Mouse (Mus musculus) midbrain, embryonic 14.5 days (tissue): ENCODE measurements around the gene Megf8. TPM values are rescaled to one million over a fixed set of nuclear protein-coding genes. Genes with fewer than 3 reads are reported as not detected.

Source experiments
- ATAC-seq: fragments of 200-750 bp; cut with Nextera tagmentation; 2 replicates; pipeline ENCODE4 v1.8.0; 2017; ENCODE audit warnings: moderate number of reproducible peaks, moderate library complexity; ENCODE audit not compliant: low FRiP score, low TSS enrichment
- DNase-seq: peaks from one replicate; pipeline ENCODE4 v3.0.0-alpha.2; 2015
- H3K27ac ChIP-seq: fragments of 300-500 bp; sonication (generic); replicated peaks from 2 replicates; pipeline ENCODE4 v1.5.1; 2014; ENCODE audit warnings: mild to moderate bottlenecking, low read depth, low read length, moderate library complexity
- H3K27me3 ChIP-seq: fragments of 300-500 bp; sonication (generic); 2 replicates; pipeline ENCODE4 v1.6.1; 2014; ENCODE audit warnings: low read length, control low read depth, mixed read lengths; ENCODE audit not compliant: control insufficient read depth, insufficient read depth
- H3K36me3 ChIP-seq: fragments of 300-500 bp; sonication (generic); 2 replicates; pipeline ENCODE4 v1.6.1; 2014; ENCODE audit warnings: low read length, control low read depth; ENCODE audit not compliant: control insufficient read depth, insufficient read depth
- H3K4me1 ChIP-seq: fragments of 300-500 bp; sonication (generic); 2 replicates; pipeline ENCODE4 v1.6.1; 2014; ENCODE audit warnings: mild to moderate bottlenecking, antibody characterized with exemption, low read length, control low read depth; ENCODE audit not compliant: control insufficient read depth, insufficient read depth
- H3K4me2 ChIP-seq: fragments of 300-500 bp; sonication (generic); 2 replicates; pipeline ENCODE4 v1.6.1; 2014; ENCODE audit warnings: mild to moderate bottlenecking, low read length, moderate library complexity
- H3K4me3 ChIP-seq: fragments of 300-500 bp; sonication (generic); replicated peaks from 2 replicates; pipeline ENCODE4 v1.5.1; 2014; ENCODE audit warnings: low read depth, low read length
- H3K9ac ChIP-seq: fragments of 300-500 bp; sonication (generic); replicated peaks from 2 replicates; pipeline ENCODE4 v1.6.1; 2014; ENCODE audit warnings: mild to moderate bottlenecking, low read length, moderate library complexity
- H3K9me3 ChIP-seq: fragments of 300-500 bp; sonication (generic); 2 replicates; pipeline ENCODE4 v1.6.1; 2016; ENCODE audit warnings: low read length, control low read depth, mixed read lengths; ENCODE audit not compliant: control insufficient read depth
- WGBS: fragments of 180-500 bp; shearing (Covaris S2); extraction: QIAGEN DNeasy Blood & Tissue Kit; methylation state at CpG from one replicate; pipeline ENCODE4 v1.1.7; 2014; 5-methylcytosine and 5-hydroxymethylcytosine counted together
- polyA plus RNA-seq: library from polyadenylated mRNA; unstranded; fragments of >200 nt; fragmentation: Nextera tagmentation; extraction: Ambion mirVana; gene quantifications from 2 replicates; pipeline ENCODE4 v1.2.1, GENCODE M21; 2014

Gene Megf8
- polyA plus RNA-seq, 1 experiment from 2014 or later: 21.6 TPM

GRCm38 (mm10) chr7:25284171-25284570, 32.8 kb upstream of the Megf8 start:
- Histone ChIP-seq H3K4me3 (peak overlapping the region; percentile 77), H3K9me3 (no peaks in the 10 kb centered on the region), H3K4me2 (peak overlapping the region; percentile 83), H3K9ac (peak overlapping the region; percentile 78), H3K27me3 (no peaks in the 10 kb centered on the region), H3K27ac (peak overlapping the region; percentile 99), H3K4me1 (peaks cover 46% of the 10 kb centered on the region), H3K36me3 (peaks cover 46% of the 10 kb centered on the region)
- WGBS: 80% methylated on average over 2 of the region's 2 CpGs
- DNase-seq (no peak), ATAC-seq (no peak)

- Histone ChIP-seq H3K4me3 (peak overlapping the region; percentile 5; the same call in 1 of the 2 replicates), H3K36me3 (peaks cover 52% of the 10 kb centered on the region)
Measured at GRCm38 (mm10) chr7:25284766-25285165, 32.2 kb upstream of the Megf8 start.

GRCm38 (mm10) chr7:25285511-25286238, 31.3 kb upstream of the Megf8 start:
- WGBS: 89% methylated on average over 20 of the region's 20 CpGs
- Histone ChIP-seq H3K36me3 (peaks cover 61% of the 10 kb centered on the region), H3K4me2 (no peak overlapping the region), H3K4me3 (no peak overlapping the region), H3K9ac (no peak overlapping the region), H3K4me1 (peaks cover 32% of the 10 kb centered on the region), H3K9me3 (no peaks in the 10 kb centered on the region), H3K27ac (0 out of 2 replicates have a peak overlapping the region, but pooled peaks have one; percentile 15), H3K27me3 (no peaks in the 10 kb centered on the region)
- ATAC-seq (no peak), DNase-seq (no peak)

More at GRCm38 (mm10) chr7:25284766-25285165, 32.2 kb upstream of the Megf8 start:
- 69% methylated on average over 5 of the region's 5 CpGs for WGBS
- DNase-seq (peak; percentile 25), ATAC-seq (no peak)
- H3K4me2 ChIP-seq: peak overlapping the region; percentile 83
- peak overlapping the region; percentile 78; the same call in 1 of the 2 replicates for H3K9ac ChIP-seq
- H3K27me3 ChIP-seq: no peaks in the 10 kb centered on the region
- H3K27ac ChIP-seq: peak overlapping the region; percentile 15; the same call in 1 of the 2 replicates
- no peaks in the 10 kb centered on the region for H3K9me3 ChIP-seq
- peaks cover 41% of the 10 kb centered on the region for H3K4me1 ChIP-seq

- H3K4me2 ChIP-seq: no peak overlapping the region
- peaks cover 22% of the 10 kb centered on the region for H3K4me1 ChIP-seq
- H3K9me3 ChIP-seq: no peaks in the 10 kb centered on the region
- no peaks in the 10 kb centered on the region for H3K27me3 ChIP-seq
- H3K27ac ChIP-seq: no peak overlapping the region
- H3K9ac ChIP-seq: no peak overlapping the region
- no peak for DNase-seq
- ATAC-seq: no peak
- H3K36me3 ChIP-seq: peaks cover 74% of the 10 kb centered on the region
- no peak overlapping the region for H3K4me3 ChIP-seq
- 86% methylated on average over 8 of the region's 8 CpGs for WGBS
Measured at GRCm38 (mm10) chr7:25286989-25287388, 30.0 kb upstream of the Megf8 start.

DNA sequence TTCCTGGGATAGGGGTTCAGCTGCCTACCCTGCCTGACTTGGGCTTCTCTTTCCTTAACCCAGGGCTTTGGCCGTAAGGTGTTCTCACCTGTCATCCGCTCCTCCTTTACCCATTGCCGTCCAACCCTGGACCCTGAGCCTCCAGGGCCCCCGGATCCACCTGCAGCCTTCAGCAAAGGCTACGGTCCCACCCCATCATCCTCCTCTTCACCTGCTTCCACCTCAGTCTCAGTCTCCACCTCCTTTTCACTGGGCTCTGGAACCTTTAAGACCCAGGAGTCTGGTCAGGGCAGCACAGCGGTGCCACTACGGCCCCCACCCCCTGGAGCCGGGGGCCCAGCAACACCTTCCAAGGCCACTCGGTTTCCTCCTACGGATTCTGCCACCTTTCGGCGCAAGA, 29.0 kb upstream of the Megf8 start:
- DNase-seq (no peak), ATAC-seq (no peak)
- Histone ChIP-seq H3K4me1 (peaks cover 22% of the 10 kb centered on the region), H3K4me3 (no peak overlapping the region), H3K9ac (no peak overlapping the region), H3K4me2 (no peak overlapping the region), H3K9me3 (no peaks in the 10 kb centered on the region), H3K36me3 (peaks cover 84% of the 10 kb centered on the region), H3K27ac (no peak overlapping the region), H3K27me3 (no peaks in the 10 kb centered on the region)
- 95% methylated on average over 12 of the region's 12 CpGs for WGBS

DNA sequence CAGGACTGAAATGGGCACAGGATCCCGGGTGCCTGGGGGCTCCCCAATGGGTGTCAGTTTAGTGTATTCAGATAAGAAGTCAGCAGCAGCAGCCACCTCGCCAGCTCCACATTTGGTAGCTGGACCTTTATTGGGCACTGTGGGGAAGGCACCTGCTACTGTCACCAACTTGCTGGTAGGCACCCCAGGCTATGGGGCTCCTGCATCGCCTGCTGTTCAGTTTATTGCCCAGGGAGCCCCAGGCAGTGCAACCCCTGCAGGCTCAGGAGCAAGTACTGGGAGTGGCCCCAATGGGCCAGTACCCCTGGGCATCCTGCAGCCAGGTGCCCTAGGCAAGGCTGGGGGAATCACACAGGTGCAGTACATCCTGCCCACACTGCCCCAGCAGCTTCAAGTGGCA, 28.2 kb upstream of the Megf8 start:
- Histone ChIP-seq H3K4me3 (no peak overlapping the region), H3K27me3 (no peaks in the 10 kb centered on the region), H3K9ac (no peak overlapping the region; the same call in 1 of the 2 replicates), H3K9me3 (no peaks in the 10 kb centered on the region), H3K4me2 (no peak overlapping the region), H3K4me1 (peaks cover 15% of the 10 kb centered on the region), H3K27ac (no peak overlapping the region), H3K36me3 (peaks cover 91% of the 10 kb centered on the region)
- no peak for ATAC-seq
- no peak for DNase-seq
- 96% methylated on average over 3 of the region's 3 CpGs for WGBS

GRCm38 (mm10) chr7:25289925-25290324, 27.0 kb upstream of the Megf8 start:
- no peak overlapping the region for H3K9ac ChIP-seq
- DNase-seq: no peak
- H3K9me3 ChIP-seq: no peaks in the 10 kb centered on the region
- peaks cover 3% of the 10 kb centered on the region for H3K4me1 ChIP-seq
- no peak overlapping the region for H3K4me3 ChIP-seq
- no peak overlapping the region for H3K4me2 ChIP-seq
- H3K27me3 ChIP-seq: no peaks in the 10 kb centered on the region
- no peak for ATAC-seq
- WGBS: 98% methylated on average over 3 of the region's 3 CpGs
- H3K36me3 ChIP-seq: peaks cover 100% of the 10 kb centered on the region
- H3K27ac ChIP-seq: no peak overlapping the region

DNA sequence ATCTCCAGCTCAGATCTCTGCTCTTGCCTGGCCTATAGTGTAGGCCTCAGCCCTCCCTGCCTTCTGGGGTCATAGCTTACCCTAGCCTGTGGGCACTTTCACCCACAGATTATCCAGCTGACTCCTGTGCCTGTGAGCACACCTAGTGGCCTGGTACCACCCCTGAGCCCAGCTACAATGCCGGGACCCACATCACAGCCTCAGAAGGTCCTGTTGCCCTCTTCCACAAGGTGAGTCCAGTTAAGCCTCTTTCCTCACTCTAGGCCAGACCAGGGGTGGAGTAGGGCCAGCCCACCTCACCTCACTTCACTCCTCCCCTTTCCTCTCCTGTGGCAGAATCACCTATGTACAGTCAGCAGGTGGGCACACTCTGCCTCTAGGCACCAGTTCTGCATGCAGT, 26.5 kb upstream of the Megf8 start:
- peaks cover 100% of the 10 kb centered on the region for H3K36me3 ChIP-seq
- no peaks in the 10 kb centered on the region for H3K4me1 ChIP-seq
- H3K9ac ChIP-seq: no peak overlapping the region
- no peak overlapping the region for H3K4me3 ChIP-seq
- DNase-seq (no peak), ATAC-seq (no peak)
- H3K9me3 ChIP-seq: no peaks in the 10 kb centered on the region
- H3K27me3 ChIP-seq: no peaks in the 10 kb centered on the region
- H3K4me2 ChIP-seq: no peak overlapping the region
- no peak overlapping the region for H3K27ac ChIP-seq
- WGBS: 97% methylated on average over 1 of the region's 1 CpGs

GRCm38 (mm10) chr7:25290911-25291310, 26.1 kb upstream of the Megf8 start:
- WGBS: 90% methylated on average over 2 of the region's 2 CpGs
- Histone ChIP-seq H3K4me1 (peaks cover 4% of the 10 kb centered on the region), H3K27me3 (no peaks in the 10 kb centered on the region), H3K4me2 (no peak overlapping the region), H3K9me3 (no peaks in the 10 kb centered on the region), H3K27ac (no peak overlapping the region), H3K36me3 (peaks cover 99% of the 10 kb centered on the region), H3K9ac (no peak overlapping the region), H3K4me3 (no peak overlapping the region)
- ATAC-seq (no peak), DNase-seq (peak; percentile 25)
